Mouse (Mus musculus) CD4-positive naive resting alpha-beta T cell, adult 76 days (primary cell): ENCODE data around the gene Hmg20b. TPM values are rescaled to one million over a fixed set of nuclear protein-coding genes. Genes with fewer than 3 reads are reported as not detected.

Source experiments
- total RNA-seq: library from RNA; stranded (reverse); gene quantifications from one replicate; pipeline ENCODE4 v1.2.4, GENCODE M21; 2023

Hmg20b gene
- total RNA-seq = 51.8 TPM

DNA sequence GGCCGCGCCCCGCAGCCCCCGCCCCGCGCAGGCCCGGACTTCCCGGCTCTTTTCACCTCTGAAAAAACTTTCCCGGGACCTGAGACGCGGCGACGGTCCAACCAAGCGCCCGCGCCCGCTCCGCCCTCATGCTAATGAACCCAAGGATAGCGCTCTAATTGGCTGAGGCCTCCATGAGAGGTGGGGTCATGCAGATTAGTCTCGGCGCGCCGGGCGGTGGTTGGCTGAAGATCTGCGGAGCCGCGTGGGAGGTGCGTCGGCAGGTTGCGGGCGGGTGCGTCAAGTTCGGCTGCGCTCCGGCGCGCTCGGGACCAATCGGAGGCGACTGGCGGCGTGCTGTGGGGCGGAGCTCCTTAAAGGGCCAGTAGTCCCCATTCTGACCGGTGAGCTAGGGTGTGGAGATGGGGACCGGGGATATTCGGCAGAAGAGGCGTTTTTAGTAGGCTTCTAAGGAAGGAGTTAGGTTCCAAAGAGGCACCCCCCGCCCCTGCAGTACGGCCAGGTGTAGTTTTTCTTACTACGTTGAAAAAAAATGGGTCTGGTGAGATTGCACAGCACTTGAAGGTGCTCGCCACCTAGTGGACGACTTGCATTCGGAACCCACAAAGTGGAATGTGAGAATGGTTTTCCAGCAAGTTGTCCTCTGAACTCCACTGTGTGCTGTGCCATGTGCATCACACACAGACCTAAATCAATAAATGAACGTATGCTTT lies at the start of gene Hmg20b:
Gene Hmg20b, minus strand, starts transcription at position 130 of the 713 bp plus-strand sequence.

DNA sequence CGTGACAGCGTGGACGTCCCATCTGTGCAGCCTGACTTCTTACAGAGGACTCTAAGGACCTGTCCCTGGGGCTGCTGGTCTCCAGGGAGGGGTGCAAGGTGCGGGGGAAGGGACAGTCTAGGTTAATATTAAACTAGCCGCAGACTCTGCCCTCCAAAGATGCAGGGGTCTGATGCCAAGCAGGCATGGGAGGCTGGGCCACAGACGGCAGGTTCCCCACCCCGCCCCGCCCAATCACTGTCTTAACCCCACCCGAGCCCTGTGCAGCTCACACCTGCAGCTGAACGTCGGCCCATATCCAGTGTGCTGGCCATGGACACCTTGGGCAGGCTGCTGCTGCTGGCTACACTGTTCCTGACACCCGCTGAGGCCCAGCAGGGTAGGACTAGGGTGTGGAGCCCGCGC lies 42.5 kb upstream of the Hmg20b start, which contains the start of gene Smim24:
Gene Smim24, plus strand, starts transcription at position 271 of the 405 bp plus-strand sequence.

GRCm38 (mm10) chr10:81388505-81389055 lies 38.3 kb upstream of the Hmg20b start, which contains the start of gene Gm48552:
TSS of gene Gm48552 (plus strand) at chr10:81389005.

DNA sequence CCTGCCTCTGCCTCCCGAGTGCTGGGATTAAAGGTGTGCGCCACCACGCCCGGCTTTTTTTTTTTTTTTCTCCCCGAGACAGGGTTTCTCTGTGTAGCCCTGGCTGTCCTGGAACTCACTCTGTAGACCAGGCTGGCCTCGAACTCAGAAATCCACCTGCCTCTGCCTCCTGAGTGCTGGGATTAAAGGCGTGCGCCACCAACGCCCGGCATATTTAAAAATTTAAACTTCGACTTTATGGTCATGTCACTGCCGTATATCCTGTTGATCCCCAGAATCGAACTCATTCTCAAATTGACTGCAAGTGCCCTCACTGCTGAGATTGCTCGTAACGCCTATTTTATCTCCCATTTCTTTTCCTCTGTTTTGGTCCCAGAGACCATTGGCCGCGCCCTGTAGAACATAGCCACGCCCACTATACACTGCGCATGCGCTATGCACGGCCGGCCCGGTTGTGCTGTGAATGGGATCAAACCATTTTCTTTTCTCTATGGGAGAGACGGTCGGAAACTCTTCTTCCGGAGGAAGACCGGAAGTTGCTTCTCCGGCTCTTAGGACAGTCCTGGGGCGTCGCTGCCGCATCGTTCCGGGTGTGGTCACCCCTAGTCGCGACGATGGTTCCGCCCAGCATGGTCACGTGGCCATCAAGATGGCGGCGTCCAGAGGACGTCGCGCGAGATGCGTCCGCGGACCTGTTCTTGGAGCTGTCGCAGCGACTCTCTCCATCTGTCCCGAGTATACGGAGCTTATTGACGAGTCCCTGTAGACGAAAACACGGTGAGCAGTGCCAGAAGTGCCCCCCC lies 33.7 kb upstream of the Hmg20b start, which contains the start of the genes Dohh and Gm48551:
Gene Dohh, plus strand, starts transcription at position 627 of the 803 bp plus-strand sequence.
Gene Gm48551, plus strand, starts transcription at position 665 of the 803 bp plus-strand sequence.

GRCm38 (mm10) chr10:81377793-81378552 lies 27.7 kb upstream of the Hmg20b start, which contains the start of gene Fzr1:
TSS of gene Fzr1 (minus strand) at chr10:81378516.

GRCm38 (mm10) chr10:81365672-81366476 lies 15.6 kb upstream of the Hmg20b start, which contains the start of gene 4930404N11Rik:
TSS of gene 4930404N11Rik (minus strand) at chr10:81365816.

DNA sequence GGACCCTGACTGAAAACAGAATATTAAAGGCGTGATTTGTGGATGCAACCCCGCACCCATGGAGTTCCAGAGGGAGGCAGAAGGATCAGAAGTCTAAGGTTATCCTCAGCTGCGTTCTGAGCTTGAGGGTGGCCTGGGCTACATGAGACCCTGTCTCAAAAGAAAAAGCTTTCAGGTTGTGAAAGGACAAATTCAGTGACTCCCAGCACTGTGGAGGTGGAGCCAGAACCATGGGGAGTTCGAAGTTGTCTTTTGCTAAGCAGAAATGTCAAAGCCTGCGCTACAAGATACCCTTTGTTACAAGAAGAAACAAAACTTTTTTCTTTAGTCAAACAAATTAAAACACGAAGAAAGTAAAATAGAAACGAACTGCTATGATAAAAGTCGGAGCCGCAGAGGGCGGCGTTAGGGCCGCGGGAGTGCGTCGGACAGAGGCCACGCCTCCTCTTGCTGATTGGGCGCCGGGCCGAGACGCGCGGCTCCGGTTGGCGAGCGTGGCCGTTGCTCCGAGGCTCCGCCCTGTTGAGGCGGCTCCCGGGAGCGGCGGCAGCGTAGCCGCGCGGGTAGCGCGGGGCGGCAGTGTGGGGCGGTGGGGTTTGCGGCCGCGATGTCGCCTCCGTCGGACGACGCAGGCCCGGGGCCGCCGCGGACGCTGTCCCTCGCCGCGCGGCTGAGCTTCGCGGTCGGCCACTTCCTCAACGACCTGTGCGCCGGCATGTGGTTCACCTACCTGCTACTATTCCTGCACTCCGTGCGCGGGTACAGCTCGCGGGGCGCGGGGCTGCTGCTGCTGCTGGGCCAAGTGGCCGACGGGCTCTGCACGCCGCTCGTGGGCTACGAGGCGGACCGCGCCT lies 6.9 kb upstream of the Hmg20b start, which contains the start of gene Mfsd12:
Gene Mfsd12, plus strand, starts transcription at position 501 of the 854 bp plus-strand sequence.

GRCm38 (mm10) chr10:81342686-81343505 lies 7.4 kb downstream of the Hmg20b start, which contains the start of gene Gipc3:
TSS of gene Gipc3 (minus strand) at chr10:81343266.

GRCm38 (mm10) chr10:81328386-81328785 lies 21.9 kb downstream of the Hmg20b start, which contains the start of gene Tbxa2r:
TSS of gene Tbxa2r (plus strand) at chr10:81328731.

DNA sequence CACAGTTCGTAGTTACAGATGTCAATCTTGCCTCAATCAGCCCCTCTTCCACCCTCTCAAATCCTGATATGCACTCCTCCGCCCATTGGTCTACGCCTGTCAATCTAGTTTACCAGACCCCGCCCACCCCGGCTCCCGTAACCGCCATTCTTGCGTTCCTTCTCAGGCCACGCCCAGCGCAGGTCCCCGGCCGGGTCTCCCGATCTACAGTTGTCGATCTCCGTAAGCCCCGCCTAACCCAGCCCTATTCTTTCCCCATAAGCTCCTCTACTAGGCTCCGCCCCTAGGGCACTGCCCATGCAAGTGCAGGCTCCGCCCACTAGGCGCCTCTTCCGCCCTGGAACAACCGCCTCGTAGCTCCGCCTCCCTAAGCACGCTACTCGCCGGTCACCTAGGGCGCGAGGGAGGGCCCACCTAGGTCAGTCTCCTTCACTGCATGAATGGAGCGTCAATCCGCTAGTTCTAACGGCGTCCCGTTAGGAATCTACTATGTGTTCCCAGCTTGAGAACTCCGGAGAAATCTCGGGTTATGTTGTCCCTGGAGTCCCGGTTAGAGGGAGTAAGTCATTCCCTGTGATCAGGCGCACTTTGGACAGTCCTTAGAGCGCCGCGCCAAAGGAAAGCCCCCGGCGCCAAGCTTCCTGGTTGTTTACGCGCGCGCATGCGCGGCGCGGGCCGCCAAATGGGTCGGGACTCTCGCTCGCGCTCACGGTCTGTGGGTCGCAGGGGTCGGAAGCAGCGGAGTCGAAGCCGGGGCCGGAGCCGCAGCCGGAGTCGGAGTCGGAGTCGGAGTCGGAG lies 29.5 kb downstream of the Hmg20b start, which contains the start of gene Cactin:
Gene Cactin, plus strand, starts transcription at position 554 of the 798 bp plus-strand sequence.

Other genes starting within 250 kb of the Hmg20b start
- gene Map2k2, start 244.6 kb downstream of the Hmg20b start, total RNA-seq = 126 TPM
- 49.1 TPM for gene Zbtb7a, start 215.3 kb downstream of the Hmg20b start, total RNA-seq
- 35.3 TPM for gene Pias4, start 182.6 kb downstream of the Hmg20b start, total RNA-seq
- 2,404 TPM for gene Eef2, start 173.8 kb downstream of the Hmg20b start, total RNA-seq
- gene Dapk3, start 167.5 kb downstream of the Hmg20b start, total RNA-seq = 57.0 TPM
- gene 4930442H23Rik, start 166.6 kb downstream of the Hmg20b start, total RNA-seq = not detected
- not detected for gene Nmrk2, start 148.4 kb downstream of the Hmg20b start, total RNA-seq
- 0.85 TPM for gene Atcay, start 119.6 kb downstream of the Hmg20b start, total RNA-seq
- gene Zfr2, start 117.3 kb downstream of the Hmg20b start, total RNA-seq = 10.6 TPM
- gene Matk, start 97.5 kb downstream of the Hmg20b start, total RNA-seq = 16.6 TPM
- gene Mrpl54, start 83.5 kb downstream of the Hmg20b start, total RNA-seq = 110 TPM
- gene Apba3, start 83.5 kb downstream of the Hmg20b start, total RNA-seq = 31.3 TPM
- gene Tjp3, start 58.9 kb downstream of the Hmg20b start, total RNA-seq = 4.2 TPM
- gene Pip5k1c, start 57.5 kb downstream of the Hmg20b start, total RNA-seq = 110 TPM
- gene Cactin, start 29.4 kb downstream of the Hmg20b start, total RNA-seq = 42.7 TPM
- 16.5 TPM for gene Tbxa2r, start 21.7 kb downstream of the Hmg20b start, total RNA-seq
- 0.21 TPM for gene Gipc3, start 7.2 kb downstream of the Hmg20b start, total RNA-seq
- gene Mfsd12, start 7.0 kb upstream of the Hmg20b start, total RNA-seq = 4.4 TPM
- gene 4930404N11Rik, start 15.3 kb upstream of the Hmg20b start, total RNA-seq = 4.9 TPM
- 35.7 TPM for gene Fzr1, start 28.0 kb upstream of the Hmg20b start, total RNA-seq
- 28.8 TPM for gene Dohh, start 33.9 kb upstream of the Hmg20b start, total RNA-seq
- gene Gm48551, start 34.0 kb upstream of the Hmg20b start, total RNA-seq = 4.5 TPM
- gene Gm48552, start 38.5 kb upstream of the Hmg20b start, total RNA-seq = 3.5 TPM
- gene Smim24, start 42.6 kb upstream of the Hmg20b start, total RNA-seq = 3.1 TPM
- gene Nfic, start 105.2 kb upstream of the Hmg20b start, total RNA-seq = 21.0 TPM
- not detected for gene Celf5, start 132.2 kb upstream of the Hmg20b start, total RNA-seq
- 148 TPM for gene Ncln, start 145.9 kb upstream of the Hmg20b start, total RNA-seq
- gene S1pr4, start 149.7 kb upstream of the Hmg20b start, total RNA-seq = 110 TPM
- 2.1 TPM for gene Gna15, start 173.7 kb upstream of the Hmg20b start, total RNA-seq
- gene Gna11, start 194.7 kb upstream of the Hmg20b start, total RNA-seq = 15.2 TPM
- gene Aes, start 209.0 kb upstream of the Hmg20b start, total RNA-seq = 523 TPM
- 4.3 TPM for gene Tle2, start 224.1 kb upstream of the Hmg20b start, total RNA-seq